Mouse (Mus musculus) activated CD4-positive, CD25-positive, alpha-beta regulatory T cell, adult 4 months (primary cell): ENCODE measurements around the gene Olfr49. TPM values are rescaled to one million over a fixed set of nuclear protein-coding genes. Genes with fewer than 3 reads are reported as not detected.

Source experiments
- ATAC-seq: one replicate; pipeline ENCODE4 v1.8.0; 2017
- polyA plus RNA-seq, 2 experiments: library from polyadenylated mRNA; unstranded; fragments of 100-300 nt; shearing (Covaris generic); gene quantifications; one replicate each; pipeline ENCODE4 v1.2.1; 2017

Gene Olfr49
- polyA plus RNA-seq, 2 experiments from 2014 or later = 0.08 TPM; not detected in 1

DNA sequence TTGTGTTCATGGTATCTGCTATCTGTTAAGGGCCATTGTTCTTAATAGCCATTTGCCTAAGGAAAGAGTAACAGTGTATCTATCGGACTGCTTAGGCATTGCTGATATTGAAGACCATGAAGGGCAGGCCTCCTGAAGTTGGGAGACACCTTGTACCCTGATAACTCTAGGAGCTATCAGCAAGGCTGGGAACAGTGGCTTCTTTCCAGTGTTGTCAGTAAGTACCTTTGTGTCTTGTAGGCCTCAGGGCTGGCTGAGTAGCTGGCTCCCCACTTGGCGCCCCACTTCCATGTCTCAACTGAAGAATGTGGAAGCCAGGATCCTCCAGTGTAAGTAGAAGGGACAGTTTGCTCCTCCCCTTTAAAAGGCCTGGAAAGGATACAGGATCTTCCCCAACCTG, 23.4 kb downstream of the Olfr49 start:
- ATAC-seq = no peak

DNA sequence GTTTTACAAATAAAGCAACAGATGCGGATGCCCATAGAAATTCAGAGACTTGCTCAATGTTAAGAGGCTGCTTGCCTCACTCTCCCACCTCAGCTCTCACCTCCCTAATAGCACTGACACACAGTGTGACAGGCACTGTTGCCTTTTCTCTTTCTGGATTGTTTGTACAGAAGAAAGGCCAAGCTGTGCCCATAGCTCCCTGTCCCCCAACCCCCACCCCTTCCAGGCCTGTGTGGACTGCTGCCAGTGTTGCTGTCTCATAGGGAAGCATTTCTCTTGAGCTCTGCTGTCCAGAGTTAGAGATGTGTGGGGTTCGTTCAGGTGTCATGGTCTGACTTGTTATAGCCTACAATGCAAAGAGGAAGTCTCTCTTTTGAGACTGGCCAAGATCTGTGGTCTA, 24.5 kb downstream of the Olfr49 start:
- ATAC-seq = no peak

DNA sequence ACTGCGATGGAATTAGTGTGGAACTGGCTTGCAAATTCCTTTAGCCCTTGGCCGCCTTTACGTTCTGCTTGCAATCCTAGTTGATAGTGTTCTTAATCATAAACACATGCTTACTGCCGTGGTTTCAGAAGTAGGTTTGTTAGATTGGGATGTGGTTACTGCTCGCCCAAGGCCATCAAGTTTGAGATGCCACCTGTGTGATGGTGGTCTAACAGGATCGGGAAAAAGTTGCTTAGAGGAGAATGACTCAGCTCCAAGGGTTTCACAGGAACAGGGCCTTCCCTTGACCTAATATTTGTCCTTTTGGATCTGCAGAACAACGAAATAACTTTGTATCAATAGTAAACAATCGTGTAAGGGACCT, 25.0 kb downstream of the Olfr49 start:
- no peak for ATAC-seq

DNA sequence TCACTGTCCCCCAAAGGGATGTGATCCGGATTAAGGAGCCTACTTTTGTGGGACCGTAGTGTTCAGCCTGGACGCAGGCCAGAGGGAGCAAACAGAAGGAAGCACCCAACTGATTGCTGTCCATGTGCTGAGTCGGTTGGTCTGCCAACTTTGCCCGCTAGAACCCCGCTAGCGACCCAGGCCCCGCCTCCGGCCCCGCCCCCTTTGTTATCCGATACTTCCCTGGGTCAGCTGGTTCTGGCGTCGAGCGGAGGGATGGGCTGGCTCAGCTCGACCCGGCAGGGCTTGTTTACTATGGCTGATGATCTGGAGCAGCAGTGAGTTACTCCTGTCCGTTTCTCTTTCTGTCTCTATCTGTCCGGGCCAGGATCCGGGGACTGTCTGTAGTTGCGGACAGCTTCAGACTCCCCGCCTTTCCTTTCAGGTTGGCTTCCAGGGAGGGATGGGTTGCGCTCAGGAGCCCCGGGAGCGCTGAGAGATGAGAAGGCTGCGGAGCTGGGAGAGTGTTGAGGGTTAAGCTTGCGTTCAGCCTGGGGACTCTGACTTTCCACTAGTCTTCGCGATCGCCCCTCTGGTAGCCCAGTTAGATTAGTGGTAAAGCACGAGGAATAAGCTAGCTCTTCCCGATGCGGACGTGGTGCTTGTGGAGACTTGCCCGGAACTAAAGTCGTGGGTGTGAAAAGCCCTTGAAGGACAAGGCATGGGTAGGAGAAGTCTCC, 25.6 kb downstream of the Olfr49 start:
- ATAC-seq = peak; percentile 69

DNA sequence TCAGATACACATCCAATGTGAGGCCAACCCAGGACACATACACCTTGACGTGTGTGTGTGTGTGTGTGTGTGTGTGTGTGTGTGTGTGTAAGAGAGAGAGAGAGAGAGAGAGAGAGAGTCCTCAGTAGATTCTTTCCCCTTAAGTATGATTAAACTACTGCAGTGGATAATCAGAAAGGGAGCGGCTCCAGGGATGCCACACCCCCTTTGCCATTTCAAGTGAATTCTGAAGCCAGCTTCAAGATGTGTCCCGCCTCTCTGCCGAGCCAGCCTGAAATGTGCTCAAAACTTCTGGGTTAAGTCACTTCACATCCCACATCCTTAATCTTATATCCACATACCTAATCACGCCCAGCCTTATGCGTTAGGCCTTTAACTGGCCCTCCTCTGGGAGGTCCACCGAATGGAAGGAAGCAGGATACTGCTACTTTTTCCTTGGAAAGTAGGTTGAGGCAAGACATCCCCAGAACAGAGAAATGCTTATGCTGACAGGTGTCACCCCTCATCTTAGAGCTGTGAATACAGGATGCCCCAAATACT, 26.5 kb downstream of the Olfr49 start:
- no peak for ATAC-seq

DNA sequence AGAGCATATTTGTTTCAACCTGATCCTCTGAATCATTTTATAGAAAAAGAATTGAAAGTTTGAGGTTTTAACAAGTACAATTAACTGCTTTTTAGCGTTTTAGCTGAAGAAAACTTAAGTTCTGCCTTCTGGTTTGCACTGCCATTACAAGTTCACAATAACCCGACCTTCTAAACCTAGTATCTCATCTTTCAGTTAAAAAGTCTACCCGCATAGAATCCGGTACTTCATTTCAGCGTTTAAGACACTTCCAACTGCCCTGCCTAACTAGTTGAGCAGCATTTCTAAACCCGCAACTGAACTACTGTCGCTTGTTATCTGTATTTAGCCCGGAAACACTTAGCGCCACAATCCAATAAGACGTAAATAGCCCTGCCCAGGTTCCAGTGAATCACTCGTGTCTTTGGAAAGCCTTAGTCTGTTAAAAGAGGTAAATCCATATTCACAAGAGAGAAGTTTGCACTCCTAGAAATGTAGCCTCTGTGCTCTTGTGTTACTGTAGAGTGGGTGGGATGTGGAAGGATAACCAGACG, 30.0 kb downstream of the Olfr49 start:
- no peak for ATAC-seq

DNA sequence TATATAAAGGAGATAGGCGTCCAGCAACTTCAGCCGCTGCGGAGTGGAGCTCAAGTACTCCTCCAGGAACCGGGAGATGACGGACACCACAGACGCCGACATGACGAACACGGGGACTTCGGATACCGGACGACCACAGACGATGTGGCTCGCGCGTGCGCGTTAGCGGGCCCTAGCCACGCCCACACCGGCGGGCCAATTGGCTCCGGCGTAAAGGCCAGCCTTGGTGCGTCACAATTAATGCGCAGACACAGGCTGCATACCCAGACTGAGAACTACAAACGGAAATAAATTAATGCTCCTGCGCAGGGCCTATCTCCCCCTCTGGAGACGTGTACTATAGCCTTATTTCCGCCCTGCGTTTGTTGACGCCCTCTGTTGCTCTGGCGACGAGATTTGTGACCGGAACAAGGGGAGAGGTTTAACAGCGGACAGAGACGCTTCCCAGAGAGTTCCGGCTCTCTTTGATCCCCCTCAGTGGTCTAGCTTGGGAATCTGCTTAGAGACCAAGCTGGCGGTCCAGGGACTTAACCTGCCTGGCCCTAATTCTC, 30.9 kb downstream of the Olfr49 start, which contains the start of the genes Dad1 and Abhd4:
Gene Dad1 (minus strand): TSS at position 364 of the 551 bp plus-strand sequence.
Gene Abhd4 (plus strand): TSS at position 448 of the 551 bp plus-strand sequence.
- peak; percentile 99 for ATAC-seq

DNA sequence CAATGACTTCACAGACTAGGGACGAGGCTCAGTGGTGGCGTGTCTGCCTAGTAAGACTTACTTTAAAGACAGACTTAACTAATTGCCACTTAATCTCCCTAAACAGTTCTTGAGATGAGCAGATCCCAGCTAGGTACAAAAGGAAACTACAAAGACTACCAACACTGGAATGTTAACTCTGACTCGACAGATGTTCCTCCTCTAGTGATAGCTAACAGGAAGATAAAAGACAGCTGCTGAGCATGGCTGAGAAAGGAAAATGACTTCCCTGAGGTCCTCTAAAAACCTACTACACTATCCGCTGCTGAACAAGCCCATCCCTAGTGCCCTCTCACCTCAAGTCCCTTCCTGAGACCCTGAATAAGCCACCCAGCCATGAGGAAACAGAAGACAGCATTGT, 34.6 kb downstream of the Olfr49 start:
- no peak for ATAC-seq

DNA sequence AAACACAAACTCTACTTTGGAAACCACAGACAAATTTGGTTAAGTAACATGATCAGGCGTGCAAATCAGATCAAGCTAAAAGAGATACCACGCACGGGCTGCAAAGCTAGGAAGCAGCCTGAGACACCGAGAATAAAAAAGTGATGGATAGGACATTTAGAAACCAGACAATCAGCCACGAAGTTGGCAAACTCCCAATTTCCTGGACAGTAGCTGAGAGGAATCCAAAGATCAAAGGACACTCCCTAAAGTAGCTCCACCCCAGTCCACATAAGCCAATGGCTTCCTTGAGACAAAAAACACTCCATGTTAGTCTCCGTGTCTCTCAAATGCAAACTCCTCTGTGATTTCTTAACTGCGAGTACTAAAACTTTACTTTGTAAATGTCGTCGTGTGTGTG, 35.4 kb downstream of the Olfr49 start:
- ATAC-seq = no peak

DNA sequence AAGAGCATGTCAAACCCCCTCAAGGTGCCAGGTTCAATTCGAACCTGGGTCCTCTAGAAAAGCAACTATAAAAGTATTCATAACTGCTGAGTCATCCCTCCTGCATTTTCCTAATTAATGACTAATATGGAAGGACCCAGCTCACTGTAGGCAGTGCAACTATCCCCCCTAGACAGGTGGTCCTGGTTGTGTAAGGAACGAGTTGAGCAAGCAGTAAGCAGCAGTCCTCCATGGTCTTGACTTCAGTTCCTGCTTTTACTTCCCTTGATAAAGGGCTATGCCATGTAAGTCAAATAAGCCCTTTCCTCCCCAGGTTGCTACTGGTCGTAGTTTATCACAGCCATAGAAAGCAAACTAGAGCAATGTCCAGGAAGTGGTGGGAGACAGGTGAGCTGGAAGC, 38.5 kb downstream of the Olfr49 start:
- no peak for ATAC-seq

DNA sequence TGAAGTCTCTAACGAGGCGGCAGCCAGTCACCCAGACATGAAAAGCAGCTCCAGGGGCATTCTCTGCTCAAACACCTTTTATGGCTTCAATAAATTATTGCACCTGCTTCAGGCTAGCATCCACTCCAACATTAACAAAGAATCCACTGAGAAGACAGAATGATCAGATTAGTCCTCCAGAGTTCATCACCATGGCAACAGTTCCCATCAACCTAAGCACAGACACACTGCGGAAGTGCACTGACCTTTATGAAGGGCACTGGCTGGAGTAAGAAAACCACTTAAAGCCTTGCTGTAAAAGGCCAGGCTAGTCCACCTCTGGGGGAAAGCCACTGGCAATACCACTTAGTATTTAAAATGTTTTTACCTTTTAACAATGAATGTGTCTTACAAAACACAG, 40.6 kb downstream of the Olfr49 start:
- ATAC-seq = no peak

DNA sequence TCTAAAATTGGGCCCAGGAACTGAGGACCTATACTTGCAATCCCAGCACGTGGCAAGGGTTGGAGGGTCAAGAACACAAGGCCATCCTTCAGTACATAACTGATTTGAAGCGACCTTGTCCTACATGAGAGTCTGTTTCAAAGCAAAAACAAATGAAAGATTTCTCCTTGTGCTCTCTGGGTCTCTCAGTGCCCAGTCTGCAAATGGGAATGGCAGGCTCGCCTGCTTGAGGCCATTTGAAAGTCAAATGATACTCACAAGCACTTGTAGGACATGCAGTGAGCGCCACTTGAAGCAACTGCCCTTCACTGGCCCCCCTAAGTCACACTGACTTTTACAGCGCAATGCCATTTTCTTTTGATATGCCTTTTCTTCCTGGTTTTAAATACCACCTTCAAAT, 44.2 kb downstream of the Olfr49 start:
- ATAC-seq = no peak

DNA sequence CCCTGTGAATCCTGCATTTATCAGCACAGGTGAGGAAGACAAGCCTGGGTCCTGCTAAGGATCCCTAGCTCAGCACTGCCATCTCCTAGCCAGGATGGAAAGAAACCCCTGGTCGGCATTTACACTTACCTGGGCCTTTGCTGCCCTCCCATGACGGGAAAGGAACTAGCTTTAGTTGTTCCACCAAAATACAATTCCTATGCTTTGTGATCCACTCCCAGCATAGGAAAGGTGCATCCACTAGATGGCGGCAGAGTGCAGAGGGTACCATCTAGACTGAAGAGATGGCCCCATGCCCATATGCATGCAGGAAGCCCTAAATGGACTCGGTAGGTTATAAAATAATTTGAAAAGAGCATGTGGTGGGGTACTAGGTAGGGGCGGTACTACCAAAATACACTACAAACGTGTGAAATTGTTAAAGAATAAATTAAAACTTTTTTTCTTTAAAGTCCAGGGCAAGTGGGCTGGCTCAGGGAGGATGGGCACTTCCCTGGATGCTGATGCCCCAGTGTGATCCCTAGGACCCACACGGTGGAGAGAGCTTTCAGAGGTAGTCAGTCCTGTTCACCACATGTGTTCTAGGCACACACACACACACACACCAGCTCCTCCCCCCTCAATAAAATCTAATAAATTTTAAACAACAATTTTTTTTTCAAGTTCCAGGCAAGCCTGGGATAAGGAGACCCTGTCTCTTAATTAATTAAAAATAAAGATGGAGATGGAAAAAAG, 45.6 kb downstream of the Olfr49 start:
- ATAC-seq = peak; percentile 79

DNA sequence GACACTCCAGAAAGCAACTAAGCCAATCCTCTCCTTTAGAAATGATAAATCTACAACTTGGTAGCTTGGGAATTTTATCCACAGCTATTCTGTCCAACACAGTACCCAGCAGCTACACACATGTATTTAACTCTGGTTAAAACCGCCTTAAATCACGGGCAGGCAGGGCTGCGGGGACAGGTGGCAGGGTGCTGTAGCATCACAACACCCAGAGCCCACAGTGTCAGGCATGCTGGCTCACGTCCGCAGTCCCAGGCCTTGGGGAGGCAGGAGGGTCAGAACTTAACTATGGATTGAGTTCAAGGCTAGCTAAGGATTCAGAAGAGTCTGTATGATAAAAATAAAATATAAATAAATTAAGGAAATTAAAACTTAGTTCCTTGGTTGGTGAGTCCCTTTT, 47.9 kb downstream of the Olfr49 start:
- ATAC-seq = no peak

DNA sequence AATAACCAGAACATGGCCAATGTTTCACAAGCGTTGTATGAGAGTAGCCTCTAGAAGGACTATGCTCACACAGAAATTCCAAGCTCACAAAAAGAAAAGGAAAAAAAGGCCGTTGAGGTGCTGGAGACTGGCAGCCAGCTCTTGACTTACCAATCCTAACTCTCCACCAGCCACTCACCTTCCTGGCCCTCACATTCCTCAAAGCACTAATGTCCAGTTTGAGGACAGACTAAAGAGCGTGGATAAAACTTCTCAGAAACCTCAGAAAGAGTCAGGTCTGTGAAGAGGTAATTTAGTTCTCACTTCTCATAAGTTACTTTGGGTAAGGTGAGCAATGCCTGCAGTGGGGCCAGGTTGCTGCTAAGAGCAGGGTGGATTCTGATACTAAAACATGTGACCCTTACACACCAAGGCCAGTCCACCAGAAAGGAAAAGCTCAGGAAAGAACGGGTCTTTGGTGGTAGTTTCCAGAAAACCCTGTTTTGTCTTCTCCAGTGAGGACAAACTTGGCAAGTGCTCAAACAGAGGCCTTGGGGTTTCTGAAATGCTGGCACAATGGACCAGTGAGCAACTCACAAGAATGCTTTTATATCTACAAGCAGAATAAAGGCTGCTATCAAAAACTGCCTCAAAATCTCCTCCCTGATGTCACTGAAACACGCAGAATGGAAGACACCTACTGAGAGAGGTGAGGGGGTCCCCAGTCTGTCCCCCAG, 48.8 kb downstream of the Olfr49 start:
- ATAC-seq = no peak

DNA sequence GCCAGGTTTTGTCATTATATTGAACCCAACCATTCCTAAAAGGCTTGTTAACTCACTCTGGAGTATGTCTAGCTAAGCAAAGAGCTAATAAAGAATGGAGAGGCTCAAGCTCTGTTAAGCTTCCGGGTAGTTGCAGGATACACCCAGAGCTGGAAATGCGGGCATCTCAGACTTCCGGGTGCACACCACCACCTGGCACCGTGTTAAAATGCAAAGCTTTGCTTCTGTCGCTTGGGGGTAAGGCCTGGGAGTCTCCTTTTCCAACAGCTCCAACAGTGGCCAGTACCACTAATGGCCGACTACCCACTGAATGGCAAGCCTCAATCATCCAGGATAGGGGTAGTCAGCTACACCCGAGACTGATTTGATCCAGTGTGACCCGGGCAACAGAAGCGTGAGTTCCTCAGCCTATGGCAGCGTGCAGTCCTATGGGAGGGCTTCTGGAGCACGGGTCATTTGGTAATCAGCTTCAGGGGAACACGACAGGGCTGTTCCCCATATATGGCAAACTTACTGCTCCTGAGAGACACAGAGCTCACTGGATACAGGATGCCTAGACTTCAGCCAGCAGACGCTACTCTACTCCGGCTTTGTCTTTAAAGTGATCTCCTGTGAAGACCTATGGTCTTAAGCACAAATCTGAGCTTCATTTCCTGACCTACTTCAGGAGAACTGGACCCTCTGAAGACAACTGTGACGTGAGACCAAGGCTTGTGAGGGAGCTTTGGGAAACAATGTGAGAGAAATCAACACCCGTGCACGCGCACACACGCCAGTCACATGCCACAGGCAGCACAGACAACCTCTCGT, 50.3 kb downstream of the Olfr49 start:
- no peak for ATAC-seq

DNA sequence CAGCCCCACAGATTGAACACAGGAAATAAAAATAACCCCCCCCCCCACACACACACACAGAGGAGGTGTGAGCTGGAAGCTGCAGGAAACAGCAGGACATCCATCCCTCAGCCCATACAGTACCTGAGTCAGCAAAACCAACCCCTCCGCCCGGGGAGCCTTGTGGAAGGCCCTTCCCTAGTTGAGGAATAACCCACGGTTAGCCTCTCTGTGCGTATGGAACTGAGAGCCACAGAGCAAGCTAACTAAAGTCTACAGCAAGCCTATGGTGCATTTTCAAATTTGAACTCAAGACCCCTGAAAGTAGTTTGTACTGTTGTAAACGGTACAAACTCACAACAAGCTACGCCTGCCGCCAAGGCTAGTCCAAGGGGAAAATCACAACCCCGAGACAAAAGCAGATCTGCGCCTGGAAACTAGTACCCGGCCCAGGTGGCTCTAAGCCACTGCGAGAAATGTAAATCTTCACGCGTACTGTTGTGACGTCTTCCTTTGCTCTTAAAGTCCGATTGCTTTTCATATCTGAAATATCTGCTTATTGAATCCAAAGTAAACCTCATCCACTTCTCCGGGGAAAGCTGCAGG, 51.1 kb downstream of the Olfr49 start:
- no peak for ATAC-seq

DNA sequence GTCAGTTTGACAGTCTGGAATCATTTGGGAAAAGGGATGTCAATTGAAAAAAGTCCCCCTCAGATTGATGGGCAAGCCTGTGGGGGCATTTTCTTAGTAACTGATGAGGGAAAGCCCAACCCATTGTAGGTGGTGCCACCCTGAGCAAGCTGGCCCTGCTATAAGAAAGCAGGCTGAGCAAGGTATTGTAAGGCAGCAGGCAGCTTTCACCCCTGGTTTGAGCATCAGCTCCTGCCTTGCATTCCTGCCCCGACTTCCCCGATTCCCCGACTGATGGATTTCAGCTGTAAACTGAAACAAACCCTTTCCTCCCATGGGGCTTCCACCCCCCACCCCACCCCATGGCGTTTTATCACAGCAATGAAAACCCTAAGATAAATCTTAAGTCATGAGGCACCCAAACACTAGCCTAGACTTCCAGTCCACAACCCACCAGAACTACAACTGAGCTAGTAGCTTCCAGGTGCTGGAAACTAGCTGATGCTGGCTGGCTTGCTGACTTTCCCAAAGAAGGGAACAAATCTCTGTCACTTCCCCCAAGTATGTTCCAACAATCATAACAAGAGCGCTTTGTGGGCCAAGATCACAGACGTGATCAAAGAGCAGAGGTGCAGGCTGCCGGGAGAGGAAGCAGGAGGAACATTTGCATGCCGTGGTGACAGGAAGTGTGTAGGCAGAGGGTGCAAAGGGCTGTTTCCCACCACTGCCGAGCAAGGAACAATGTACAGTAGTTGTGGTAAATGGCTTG, 51.8 kb downstream of the Olfr49 start:
- ATAC-seq = peak; percentile 77

DNA sequence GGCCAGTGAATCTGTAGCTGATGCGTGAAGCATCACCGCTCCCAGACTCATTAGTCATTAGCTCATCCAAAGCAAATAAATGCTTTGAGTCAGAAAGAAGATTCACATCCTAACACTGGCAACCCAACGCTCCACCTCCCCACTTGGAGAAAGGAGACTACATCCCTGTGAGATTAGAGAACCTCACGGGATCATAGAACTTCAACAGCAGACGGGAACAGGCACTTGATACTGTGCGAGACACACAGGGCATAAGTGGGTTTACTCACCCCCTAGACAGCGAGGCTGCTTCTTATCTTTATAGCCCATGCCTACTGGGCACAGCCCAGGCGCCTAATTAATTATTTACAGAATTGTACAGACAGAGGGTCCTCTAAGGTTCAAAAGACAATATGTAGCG, 52.6 kb downstream of the Olfr49 start:
- no peak for ATAC-seq

DNA sequence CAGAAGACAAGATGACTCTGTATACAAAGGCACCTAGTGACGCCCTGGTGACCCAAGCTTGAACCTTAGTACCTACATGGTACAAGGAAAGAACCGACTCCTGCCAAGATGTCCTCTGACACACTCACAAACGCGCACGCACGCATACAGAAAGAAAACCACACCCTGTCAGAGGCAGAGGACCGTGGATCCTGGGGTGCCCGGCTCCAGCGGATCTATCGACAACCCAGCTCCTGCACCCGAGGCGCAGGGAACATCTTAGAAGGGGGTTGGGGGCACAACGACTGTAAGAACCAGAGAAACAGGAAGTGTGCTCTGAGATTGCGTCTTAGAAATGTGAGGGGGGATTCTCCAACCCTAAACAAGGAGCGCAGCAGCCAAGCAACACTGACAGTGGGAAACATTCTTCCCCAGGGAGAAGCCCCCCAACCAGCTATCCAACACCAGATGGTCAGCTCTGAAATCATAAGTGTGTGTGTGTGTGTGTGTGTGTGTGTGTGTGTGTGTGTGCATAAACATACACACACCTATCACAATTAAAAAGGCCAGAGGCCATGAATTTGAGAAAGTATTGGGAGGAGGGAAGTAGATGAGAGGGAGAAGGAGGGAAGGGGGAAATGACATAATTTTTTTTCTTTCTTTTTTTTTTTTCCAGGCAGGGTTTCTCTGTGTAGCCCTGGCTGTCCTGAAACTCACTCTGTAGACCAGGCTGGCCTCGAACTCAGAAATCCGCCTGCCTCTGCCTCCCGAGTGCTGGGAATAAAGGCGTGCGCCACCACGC, 53.4 kb downstream of the Olfr49 start:
- ATAC-seq = peak; percentile 17
